Mouse (Mus musculus): ENCODE results near the gene Atoh8.

Atoh8 gene

DNA sequence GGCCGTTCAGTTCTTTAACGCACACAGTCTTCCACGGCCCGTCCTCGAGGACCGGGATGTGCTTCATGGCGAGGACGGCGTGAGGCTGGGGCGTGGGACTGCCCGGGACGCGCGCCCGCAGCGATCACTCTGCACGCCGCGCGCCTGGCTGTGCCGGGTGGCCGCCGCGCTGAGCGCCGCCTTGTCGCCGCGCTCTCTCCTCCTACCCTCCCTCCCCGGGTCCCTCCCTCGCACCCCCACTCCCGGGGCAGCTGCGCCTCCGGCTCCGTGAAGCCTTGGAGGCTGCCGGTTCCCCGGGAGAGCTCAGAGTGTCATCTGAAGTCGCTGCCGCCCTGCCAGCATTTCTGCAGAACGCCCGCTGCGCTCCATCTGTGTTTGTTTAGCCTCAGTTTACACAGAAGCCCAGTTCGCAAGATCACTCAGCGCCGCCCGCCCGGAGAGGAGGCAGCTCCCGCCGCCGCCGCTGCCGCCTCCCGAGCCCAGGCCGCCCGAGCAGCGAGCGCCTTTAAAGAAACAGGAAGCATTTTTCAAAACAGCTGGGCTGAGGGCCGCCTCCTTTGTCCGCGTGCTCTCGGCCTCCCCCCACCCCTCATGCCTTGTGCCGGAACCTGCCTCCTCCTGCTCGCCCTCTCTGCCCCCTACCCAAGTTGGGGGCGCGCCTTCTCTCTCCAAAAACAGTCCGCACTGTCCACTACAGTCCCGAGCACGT is at the start of gene Atoh8:
Gene Atoh8, minus strand, starts transcription at position 480 of the 709 bp plus-strand sequence.
- in situ Hi-C loops (cut with MboI; ENCODE audit: low sequenced_read_pairs) = no loop called here

- in situ Hi-C loops (cut with MboI; ENCODE audit: low sequenced_read_pairs) = no loop called here
Observed at GRCm38 (mm10) chr6:72283914-72284313, 48.5 kb upstream of the Atoh8 start.

GRCm38 (mm10) chr6:72280410-72280998 is 45.1 kb upstream of the Atoh8 start:
- in situ Hi-C loops (cut with MboI; ENCODE audit: low sequenced_read_pairs) = no loop called here

- in situ Hi-C loops (cut with MboI; ENCODE audit: low sequenced_read_pairs) = no loop called here
Observed at GRCm38 (mm10) chr6:72279505-72279904, 44.1 kb upstream of the Atoh8 start.

DNA sequence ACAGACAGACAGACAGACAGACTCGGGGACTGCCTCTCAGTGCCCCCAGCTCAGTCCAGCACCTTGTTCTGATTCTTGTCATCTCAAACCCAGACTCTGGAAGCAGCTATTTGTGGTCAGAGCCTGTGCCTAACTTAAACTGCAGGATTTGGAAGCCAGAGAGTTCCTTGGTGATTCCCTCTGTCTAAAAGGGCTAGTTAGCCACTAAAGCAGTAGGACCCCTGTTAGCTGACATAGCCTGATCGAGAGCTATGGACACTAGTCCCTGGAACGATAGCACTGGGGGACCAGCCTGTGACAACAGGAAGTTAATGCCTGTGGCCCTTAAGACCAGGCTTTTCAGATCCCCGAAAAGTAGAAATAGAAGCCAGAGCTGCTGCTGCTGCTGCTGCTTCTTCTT is 43.5 kb upstream of the Atoh8 start:
- in situ Hi-C loops (cut with MboI; ENCODE audit: low sequenced_read_pairs) = no loop called here

GRCm38 (mm10) chr6:72277508-72278166 is 42.3 kb upstream of the Atoh8 start:
- in situ Hi-C loops (cut with MboI; ENCODE audit: low sequenced_read_pairs) = no loop called here

- in situ Hi-C loops (cut with MboI; ENCODE audit: low sequenced_read_pairs) = no loop called here
Observed at GRCm38 (mm10) chr6:72276972-72277441, 41.6 kb upstream of the Atoh8 start.

DNA sequence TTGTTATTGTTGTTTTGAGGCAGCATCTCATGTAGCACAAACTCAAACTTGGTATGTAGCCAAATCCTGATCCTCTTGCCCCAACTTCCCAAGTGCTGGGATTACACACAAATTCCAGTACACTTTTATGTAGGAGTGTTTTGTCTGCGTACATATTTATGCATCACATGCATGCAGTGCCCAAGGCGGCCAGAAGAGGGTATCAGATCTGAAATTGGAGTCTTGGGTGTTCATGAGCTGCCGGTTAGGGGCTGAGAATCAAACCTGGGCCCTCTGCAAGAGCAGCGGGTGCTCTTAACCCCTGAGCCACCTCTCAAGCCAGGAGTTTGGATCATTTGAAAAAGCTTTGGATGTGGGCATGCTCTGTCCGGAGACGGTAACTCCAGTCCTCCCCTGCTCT is 40.8 kb upstream of the Atoh8 start:
- in situ Hi-C loops (cut with MboI; ENCODE audit: low sequenced_read_pairs) = no loop called here

DNA sequence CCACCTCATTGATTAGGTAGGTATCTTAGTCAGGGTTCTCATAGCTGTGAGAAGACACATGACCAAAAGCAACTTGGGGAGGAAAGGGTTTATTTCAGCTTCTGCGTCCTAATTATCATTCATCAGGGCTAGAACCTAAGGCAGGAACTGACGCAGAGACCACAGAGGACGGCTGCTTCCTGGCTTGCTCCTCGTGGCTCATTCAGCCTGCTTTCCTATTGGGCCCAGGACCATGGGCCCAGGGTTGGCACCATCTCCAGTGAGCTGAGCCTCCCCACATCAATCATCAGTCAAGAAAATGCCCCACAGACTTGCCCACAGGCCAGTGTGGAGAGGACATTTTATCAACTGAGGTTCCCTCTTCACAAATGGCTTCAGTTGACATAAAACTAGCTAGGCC is 40.1 kb upstream of the Atoh8 start:
- in situ Hi-C loops (cut with MboI; ENCODE audit: low sequenced_read_pairs) = no loop called here

GRCm38 (mm10) chr6:72273153-72273552 is 37.8 kb upstream of the Atoh8 start:
- in situ Hi-C loops (cut with MboI; ENCODE audit: low sequenced_read_pairs) = no loop called here

DNA sequence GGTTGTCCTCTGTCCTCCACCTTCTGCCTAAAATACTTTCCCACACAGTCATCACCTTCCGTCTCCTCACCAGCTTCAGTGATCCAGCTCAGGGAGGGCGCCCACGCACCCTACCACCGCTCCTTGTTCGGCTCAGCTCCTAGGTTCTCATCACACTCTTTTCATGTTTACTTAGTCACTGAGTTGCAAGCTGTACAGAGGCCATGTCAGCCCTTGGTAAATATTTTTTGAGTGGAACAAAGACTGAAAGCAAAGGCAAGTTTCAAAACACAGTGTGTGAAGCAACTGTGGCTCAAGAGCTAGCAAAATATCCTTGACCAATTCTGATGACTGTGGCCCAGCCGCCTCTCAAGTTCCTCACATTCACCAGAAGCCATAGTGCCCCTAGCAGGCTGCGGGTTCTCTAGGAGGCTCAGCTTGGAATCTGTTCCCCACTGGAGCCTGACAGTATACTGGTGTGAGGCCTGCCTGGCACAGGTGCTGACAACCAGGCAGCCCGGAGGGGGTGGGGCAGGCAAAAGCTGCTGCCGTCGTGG is 36.9 kb upstream of the Atoh8 start:
- in situ Hi-C loops (cut with MboI; ENCODE audit: low sequenced_read_pairs) = no loop called here

- in situ Hi-C loops (cut with MboI; ENCODE audit: low sequenced_read_pairs) = no loop called here
Observed at GRCm38 (mm10) chr6:72270952-72271519, 35.7 kb upstream of the Atoh8 start.

- in situ Hi-C loops (cut with MboI; ENCODE audit: low sequenced_read_pairs) = no loop called here
Observed at GRCm38 (mm10) chr6:72270258-72270657, 34.9 kb upstream of the Atoh8 start.

GRCm38 (mm10) chr6:72268149-72268847 is 32.9 kb upstream of the Atoh8 start:
- in situ Hi-C loops (cut with MboI; ENCODE audit: low sequenced_read_pairs) = no loop called here

DNA sequence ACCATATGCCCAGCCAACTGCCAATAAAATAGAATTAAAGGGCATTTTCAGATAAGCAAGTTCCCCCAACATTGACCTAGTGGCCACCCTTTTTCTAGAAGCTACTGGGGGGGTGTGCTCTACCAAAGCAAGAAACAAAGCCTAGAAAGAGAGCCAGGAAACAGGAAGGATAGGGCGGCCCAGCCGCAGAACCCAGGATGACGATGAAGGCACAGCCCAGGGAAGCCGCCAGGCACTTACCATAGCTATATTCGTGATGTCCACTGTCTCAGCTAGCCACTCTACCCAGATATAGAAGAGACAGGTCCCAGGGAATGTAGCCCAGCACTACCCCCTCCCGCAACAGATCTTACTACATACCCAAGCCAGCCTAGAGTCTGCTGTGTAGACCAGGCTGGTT is 30.3 kb upstream of the Atoh8 start:
- in situ Hi-C loops (cut with MboI; ENCODE audit: low sequenced_read_pairs) = no loop called here

DNA sequence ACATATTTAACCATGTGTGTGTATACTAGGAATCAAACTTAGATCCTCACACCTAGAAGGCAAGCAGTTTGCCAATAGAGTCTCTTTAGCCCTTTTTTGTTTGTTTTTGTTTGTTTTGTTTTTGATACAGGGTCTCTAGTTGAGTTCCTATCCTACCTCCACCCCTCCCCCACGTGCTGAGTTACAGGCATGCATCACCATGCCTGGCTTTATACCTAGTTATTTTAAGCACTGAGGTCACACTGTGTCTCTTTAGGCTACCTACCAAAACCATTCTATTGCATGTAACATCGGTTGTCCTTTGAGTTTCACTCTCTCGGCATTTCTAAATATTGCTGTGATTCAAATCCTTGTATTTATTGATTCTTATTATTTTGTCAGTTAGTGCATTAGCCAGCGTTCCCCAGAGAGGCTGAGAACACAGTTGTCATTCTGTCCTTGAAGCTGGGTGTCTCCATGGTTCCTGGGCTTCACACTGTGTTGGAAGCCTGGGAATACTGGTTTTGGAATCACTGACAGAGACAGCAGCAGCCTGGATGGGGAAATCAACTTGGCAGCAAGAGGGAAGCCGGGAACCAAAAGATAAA is 28.4 kb upstream of the Atoh8 start:
- in situ Hi-C loops (cut with MboI; ENCODE audit: low sequenced_read_pairs) = loop anchor here (5.0 kb wide), 1 partner anchor 81 kb away; no protein-coding TSS in a partner anchor

- in situ Hi-C loops (cut with MboI; ENCODE audit: low sequenced_read_pairs) = loop anchor here (5.0 kb wide), 1 partner anchor 80 kb away; no protein-coding TSS in a partner anchor
Observed at GRCm38 (mm10) chr6:72261683-72262320, 26.4 kb upstream of the Atoh8 start.

DNA sequence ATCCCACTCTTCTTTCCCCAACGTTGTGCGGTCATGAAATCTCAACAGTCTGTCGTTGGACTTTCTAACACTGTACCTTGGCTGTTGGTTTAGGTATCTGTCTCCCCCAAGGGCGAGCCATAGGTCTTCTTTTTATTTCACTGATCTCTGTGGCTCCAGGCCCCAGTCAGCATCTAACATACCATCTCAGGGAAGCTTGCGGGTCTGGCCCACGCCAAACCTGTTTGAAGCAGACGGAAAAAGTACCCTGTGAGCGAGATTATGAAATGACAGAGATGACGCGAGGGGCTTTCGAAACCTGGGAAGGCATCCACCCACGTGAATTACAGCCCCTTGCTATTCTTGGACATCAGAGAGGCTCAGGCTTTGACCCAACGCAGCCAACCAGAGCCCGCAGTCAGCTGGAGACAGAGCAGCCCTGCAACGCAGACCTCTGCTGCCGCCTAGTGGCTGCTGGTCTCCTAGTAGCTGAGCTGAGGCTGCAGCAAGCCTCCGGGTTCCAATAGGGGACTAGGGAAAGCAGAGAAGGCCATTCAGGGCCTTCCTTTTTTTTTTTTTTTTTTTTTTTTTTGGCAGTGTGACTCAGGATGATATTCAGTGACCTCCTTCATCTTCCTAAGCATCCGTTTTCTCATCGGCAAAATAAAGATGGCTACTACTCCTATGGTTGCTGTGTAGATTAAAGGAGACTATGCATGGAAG is 25.8 kb upstream of the Atoh8 start:
- in situ Hi-C loops (cut with MboI; ENCODE audit: low sequenced_read_pairs) = loop anchor here (5.0 kb wide), 1 partner anchor 79 kb away; no protein-coding TSS in a partner anchor

DNA sequence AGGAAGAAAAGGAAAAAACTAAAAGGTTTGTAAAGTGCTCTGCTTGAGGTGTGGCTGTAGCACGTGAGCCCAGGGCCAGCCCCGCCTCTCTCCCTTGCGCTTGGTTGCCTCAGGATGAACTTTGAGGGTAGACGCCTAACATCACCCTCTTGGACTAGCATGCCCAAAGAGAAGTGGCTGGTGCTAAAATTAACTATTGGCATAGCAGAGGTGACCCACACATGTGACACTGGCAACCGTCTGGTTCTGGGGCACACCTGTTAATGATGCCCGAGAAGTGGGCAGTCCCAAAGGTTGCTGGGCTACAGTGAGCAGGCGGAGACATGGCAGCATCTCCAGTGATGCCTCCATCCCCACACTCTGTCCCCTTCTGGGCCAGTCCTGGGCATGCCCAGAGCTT is 24.1 kb upstream of the Atoh8 start:
- in situ Hi-C loops (cut with MboI; ENCODE audit: low sequenced_read_pairs) = no loop called here

All from CH12F3 (cell line).